Mouse (Mus musculus) gastrocnemius, postnatal 10 days (tissue): ENCODE results near the gene Limch1. TPM values are rescaled to one million over a fixed set of nuclear protein-coding genes. Genes with fewer than 3 reads are reported as not detected.

Source experiments
- DNase-seq: peaks from one replicate; pipeline ENCODE4 v3.0.0; 2021; ENCODE audit warnings: mixed read lengths
- total RNA-seq, 2 experiments: library from RNA; stranded (reverse); gene quantifications; 2 replicates each; pipeline ENCODE4 v1.2.3; 2021

The Limch1 gene
- total RNA-seq, 2 experiments from 2014 or later = 166 to 172 TPM

DNA sequence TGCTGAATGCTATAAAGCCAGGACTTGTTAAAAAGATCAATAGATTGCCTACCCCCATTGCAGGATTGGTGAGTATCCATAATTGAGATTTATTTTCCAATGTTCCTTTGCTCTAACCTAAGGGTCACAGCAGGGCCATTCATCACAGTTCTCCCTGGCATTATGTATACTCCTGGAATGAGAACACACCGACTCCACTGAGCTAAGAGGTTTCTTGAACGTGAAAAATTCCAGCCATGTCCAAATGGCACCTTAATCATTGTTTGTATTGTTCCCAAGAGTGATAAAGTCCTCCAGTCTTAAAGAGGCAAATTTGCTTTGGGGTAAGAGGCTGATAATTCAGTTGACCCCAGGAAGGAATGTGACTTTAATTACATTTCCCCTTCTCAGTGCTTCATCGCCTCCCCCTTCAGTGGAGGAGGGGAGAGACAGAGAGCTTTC is 136.3 kb downstream of the Limch1 start:
- no peak for DNase-seq

DNA sequence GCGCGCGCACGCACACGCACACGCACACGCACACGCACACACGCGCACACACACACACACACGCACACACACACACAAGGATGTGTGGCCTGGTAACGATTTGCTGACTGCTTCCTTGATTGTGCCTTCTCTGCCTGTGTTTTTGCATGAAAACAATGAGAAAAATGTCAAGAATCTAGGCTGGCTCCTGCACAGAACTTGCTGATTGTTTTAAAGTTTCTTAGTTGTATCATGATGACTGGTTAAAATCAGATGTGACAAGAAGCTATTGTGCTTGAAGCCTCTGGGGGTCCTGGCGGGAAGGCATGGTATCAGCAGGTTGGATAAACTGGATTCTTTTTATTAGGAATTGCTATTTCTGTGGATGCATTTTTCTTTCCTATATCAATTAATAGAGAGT is 137.1 kb downstream of the Limch1 start:
- no peak for DNase-seq

DNA sequence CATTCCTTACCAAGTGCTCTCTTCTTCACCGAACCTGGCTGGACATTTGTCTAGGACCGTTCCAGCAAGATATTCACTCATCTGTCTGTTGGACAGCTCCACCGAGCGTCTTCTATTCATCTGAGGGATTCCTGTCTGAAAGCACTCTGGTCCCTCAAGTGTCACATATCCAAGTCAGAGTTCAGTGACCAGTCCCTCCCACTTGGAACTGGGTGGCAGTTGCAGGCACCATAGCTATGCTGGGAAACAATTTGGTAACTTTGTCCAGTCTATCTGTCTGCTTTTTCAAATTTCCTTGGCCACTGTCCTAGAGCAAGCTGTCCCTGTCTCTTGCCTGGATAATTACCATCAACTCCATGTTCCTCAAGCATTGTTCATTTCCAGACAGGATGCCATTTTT is 138.9 kb downstream of the Limch1 start:
- no peak for DNase-seq

DNA sequence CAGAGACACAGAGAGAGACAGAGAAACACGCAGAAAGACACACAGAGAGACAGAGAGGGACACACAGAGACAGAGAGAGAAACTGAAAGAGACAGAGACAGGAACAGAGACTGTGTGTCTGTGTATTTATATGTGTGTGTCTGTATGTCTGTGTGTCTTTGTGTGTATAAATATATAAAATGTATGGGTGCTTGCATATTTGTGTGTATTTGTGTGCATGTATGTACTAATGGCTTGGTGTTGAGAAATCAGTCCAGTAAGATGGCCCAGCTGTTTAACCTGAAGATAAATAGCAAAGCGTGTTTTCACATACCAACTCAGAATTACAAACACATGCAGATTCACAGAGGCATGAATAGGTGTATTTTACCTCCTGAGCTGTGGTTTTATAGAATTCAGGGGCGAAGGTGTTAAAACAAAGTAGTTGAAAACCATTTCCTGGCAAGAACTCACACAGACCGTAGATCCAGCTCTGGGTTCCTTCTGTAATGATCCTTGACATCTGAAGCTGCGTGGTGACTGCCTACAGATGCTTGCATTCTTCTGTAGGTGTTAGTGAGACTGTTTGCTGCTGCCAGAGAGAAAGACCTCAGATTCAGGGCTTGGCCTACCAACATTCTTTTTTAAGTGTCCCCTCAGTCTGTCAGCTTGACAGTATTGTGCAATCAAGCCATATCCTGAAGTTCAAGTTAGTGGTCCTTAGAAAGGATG is 140.9 kb downstream of the Limch1 start:
- no peak for DNase-seq

DNA sequence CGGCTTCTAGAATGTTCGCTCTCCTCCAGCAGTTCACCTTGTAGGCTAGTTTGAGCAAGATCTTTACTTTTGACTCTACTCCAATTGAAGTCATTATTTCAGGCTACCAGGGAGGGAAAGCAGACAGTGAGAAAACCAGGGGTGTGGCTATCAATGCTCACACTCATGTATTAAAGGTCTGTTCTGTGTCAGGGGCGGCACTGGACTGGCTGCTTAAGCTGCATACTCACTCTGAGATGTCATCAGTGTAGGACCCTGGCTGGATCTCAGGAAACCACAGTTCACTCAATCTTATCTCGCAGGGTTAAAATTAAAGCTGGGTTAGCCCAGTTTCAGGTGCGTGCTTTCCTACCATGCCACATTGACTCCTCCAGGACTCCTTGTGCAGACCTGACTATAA is 142.4 kb downstream of the Limch1 start:
- DNase-seq = no peak

DNA sequence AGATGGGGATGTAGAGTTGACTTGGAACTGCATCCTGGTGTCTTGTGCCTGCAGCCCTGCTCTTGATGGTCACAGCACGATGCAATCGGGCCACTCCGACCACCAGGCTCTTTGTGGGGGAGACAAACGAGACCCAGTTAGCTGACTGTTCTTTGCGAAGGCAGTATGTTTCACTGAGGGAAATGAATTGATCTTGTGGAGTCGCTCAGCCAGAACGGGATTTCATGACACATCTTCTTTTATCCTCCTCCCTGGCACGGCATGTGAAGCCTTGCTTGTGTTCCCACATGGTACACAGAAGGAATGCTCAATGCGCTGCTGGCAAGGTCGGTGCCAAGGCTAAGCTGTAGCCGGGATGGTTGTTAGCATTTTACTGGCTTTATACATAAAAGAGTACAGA is 143.7 kb downstream of the Limch1 start:
- no peak for DNase-seq

DNA sequence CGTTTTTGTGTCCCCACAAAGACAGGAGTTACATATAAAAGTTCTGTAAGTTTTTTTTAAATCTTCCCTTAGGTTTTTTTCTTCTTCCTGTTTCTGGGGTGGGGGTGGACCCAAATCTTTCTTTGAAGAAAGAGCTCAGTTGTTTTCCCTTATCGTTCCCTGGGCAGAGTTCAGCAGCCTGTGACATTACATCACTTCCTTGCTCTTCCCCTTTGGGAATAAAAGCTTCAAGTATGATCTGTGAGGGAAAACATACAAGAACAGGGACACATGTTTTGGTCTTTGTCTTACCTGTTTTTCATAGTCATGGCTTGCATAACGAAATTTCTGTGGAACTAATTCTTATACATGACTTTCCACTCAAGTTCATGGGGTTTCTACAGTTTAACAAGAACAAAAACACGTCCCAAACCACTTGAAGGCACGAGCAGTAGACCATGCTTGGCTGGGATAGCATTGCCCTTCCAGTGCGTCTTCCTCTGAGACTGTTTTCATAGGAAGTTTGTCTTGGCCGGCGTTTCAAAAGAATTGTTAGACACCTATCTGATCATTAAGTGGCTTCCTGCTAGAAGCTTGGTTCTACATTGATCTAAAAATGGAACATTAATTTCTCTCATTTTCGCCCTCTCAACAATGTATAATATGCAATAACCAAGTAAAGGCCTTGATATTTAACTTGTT is 150.0 kb downstream of the Limch1 start:
- no peak for DNase-seq

DNA sequence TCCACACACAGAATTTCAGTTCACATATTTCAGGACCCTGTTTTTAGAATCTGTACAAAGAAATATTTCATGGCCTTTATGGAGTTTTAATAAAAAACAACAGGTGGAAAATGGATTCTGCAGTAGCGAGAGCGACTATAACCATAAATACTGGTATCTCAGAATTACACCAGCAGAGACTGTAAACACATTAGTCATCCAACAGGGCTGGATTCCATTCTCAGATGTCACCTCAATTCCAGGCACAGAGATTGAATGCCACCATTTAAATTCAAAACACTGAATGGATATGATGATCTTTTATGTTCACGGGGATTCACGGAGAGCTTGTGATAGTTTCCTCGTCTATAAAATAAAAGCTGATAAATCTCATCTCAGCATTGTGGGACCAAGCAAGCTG is 152.0 kb downstream of the Limch1 start:
- no peak for DNase-seq

DNA sequence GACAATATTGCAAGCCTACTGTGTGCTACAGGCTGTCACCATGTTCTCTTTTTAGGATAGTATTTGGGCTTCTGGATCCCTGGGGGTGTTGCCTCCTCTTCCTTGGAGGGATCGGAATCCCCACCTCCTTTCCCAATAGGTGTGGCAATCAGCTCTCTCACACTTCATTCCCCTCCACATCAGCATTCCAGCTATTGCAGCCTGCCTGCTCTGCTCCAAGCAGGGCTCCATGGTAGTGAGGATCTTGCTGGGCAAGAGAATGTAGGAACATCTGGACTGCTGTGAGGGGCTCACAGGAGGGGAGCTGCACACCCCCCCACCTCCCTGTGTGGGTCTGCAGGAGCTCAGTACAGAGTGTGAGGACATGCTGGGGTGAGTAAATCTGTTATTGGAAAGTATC is 152.6 kb downstream of the Limch1 start:
- no peak for DNase-seq

DNA sequence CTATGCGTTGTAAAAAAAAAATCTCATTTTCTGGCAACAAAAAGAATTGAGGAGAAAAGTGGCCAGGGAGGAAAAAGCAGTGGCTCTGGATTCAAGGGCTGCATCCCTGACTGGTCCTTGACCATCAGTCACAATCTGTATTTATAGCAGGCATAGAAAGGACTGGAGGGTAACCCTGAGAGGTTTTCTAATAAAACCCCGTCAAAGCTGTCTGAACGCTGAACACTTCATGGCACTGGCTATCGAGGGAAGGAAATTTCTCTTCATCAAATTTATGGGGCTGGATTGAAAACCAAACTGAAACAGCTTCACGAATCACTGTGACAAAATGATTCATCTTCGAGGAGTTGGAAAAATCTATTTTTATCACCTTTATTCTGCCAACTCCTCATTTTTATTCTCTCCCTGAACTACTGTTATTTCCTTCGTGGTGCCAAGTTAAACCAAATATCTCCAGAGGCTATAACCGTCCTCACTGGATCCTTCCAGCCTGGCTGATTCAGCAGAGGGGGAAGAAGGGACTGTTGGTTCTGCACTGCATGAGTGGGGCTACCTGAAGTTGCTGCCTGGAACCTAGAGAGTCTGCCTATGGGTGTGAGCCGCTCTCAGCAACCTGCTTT is 153.3 kb downstream of the Limch1 start:
- DNase-seq = no peak

DNA sequence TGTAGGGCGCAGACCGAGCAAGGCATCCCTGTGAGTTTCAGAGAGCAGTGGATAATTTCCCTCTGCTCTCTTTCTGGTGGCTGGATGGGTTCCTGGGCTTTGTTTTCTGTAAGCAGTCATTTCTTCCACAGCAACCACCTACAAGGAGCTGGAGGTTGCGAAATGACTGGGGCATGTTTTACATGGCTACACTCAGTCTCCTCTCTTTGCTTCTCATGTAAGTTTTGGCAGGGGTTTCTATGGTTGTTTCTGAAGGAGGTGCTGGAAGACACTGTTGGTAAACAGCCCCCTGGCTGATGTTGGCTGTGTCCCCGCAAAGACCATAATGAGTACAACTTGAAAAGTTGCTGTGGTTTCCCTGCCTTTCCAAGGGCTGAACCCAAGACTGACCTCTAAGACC is 155.5 kb downstream of the Limch1 start:
- DNase-seq = no peak

DNA sequence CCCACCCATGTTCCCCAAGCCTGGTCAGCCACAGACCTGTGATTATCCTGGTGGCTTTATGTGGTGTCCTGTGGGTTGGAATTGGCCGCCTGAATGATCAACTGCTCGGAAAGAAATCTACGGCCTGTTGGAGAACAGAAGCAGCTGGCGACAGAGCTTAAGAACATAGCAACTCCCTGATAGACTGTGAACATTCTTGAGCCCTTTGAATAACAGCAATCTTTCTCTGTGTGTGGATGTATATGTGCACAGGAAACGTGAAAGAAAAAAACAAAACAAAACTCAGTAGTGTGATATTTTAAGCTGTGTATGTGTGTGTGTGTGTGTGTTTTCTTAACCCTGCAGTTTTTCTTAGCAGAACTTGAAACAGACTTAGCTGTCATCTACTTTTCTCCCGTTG is 159.2 kb downstream of the Limch1 start:
- DNase-seq = no peak

DNA sequence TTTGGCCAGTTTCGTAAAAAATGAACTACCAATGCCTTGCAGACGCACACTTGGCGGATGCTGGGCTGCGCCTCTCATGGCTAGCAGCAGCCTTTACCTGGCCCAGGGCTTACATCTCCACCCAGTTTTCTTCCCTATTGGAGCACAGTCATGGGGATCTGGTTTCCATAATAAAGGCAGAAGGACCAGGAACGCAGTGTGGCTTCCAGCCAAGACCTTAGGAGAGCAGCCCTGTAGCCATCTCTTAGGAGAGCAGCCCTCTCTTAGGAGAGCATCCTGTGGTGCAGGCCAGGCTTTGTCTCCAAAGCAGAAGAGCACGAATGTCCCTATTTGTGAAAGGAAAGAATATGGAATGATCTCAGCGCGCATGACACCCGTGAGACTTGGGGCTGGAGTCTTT is 163.3 kb downstream of the Limch1 start:
- no peak for DNase-seq

DNA sequence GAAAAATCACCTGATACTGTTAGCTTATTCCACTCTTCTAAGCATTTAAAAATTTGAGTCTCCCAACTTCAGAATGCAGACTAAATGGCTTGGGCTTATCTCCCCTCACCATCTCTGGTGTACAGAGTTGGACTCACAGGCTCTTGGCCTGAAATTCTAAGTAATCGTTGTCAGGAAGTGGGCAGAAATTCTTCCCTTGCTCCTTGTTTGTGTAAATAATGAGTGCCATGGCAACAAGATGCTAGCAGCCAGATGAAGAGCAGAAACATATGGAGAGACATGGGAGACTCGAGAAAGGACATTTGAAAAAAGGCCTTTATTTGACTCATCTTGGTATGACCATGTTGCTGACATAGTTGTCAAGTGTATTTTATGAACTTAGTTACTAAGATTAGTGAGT is 164.3 kb downstream of the Limch1 start:
- DNase-seq = no peak

DNA sequence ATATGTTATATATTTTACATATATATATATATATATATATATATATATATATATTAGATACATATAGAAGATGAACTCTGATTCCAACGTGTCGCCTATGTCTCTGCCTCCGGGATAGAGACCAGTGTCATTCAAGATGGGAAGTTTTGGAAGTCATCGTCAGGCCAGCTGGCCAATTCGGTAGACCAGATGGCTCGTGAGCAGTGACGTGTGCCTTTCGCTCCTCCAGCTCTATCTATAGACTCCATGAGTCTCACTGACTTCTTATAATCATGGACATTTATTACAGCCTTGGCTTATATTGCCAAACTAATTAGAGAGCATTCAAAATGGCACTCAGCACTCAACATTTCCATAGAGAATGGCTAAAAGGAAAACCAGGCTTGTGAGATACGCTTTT is 165.0 kb downstream of the Limch1 start:
- no peak for DNase-seq

DNA sequence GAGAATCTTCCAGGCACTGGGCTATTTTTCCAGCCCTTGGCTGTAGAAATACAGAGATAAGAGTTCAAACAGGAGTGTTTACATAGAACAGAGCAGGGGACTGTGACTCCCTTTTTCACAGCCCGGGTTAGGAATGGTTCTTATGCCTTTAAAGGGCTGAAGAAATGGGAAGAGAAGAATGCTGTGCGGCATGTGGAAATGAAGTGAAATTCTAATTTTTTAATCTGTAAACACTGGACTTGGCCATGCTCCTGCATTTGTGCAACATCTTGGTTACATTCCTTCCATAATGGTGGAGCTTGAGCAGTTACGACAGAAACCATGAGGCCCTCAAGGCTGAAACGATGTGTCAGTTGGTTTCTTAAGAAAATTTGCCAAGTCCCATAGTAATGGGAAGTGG is 165.4 kb downstream of the Limch1 start:
- DNase-seq = no peak

DNA sequence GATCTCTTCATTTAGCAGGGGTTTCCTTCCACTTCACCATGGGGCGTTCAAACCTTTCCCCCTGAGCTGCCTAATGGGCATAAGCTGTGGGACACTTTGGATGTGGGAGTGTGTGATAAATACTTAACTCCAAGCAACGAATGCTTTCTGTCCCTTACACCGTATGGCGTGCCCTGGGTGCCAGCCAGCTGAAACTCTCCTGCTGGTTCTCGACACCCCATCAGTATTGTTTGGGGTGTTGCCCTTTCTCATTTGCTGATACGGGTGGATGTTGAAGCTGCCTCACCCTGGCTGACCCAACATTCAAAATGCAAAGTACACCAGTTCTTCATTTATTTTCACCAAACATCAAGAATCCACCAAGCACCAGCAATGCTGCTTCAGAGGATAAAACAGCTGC is 168.2 kb downstream of the Limch1 start:
- DNase-seq = no peak

DNA sequence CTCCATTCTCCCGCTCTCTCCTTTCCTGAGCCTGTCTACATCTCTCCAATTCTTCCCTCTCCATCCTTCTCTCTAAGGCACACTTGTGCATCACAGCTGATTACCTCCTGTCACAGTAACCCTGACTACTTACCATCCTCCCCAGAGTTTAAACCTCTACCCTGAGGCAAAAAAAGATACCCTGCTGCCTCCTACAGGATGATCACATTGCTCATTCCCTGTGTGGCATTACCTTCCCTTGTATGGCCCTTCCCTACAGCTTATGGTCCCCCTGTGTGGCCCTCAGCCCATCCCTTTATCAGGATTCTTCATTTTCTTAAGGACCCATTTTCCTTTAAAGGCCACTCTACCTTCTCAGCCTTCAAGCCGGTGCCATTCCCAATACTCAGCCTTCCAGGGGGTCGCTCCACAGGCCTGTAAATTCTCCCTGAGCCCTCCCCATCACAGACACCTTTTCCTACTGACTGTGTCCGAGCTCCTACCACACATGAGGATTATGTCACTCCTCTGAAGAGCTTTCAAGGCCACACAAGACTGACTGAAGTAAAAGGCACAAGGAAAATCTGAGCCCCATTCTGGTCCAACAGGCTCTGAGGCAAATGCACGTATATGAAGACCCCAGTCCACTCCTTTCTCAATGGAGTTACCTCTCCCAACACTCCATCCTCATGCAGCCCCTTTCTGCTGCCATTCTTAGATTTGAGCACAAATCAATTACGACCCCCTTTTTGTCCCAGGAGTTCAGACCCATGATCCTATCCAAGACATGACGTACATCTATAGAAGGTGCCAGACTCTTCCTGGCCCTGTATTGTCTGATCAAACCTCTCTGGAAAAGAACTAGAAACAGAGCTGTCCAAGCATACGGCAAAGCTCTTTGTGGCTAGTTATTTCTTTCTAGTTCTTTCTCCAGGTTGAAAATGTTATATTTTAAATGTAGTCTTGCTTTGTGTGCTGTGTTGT is 172.0 kb downstream of the Limch1 start:
- DNase-seq = no peak

DNA sequence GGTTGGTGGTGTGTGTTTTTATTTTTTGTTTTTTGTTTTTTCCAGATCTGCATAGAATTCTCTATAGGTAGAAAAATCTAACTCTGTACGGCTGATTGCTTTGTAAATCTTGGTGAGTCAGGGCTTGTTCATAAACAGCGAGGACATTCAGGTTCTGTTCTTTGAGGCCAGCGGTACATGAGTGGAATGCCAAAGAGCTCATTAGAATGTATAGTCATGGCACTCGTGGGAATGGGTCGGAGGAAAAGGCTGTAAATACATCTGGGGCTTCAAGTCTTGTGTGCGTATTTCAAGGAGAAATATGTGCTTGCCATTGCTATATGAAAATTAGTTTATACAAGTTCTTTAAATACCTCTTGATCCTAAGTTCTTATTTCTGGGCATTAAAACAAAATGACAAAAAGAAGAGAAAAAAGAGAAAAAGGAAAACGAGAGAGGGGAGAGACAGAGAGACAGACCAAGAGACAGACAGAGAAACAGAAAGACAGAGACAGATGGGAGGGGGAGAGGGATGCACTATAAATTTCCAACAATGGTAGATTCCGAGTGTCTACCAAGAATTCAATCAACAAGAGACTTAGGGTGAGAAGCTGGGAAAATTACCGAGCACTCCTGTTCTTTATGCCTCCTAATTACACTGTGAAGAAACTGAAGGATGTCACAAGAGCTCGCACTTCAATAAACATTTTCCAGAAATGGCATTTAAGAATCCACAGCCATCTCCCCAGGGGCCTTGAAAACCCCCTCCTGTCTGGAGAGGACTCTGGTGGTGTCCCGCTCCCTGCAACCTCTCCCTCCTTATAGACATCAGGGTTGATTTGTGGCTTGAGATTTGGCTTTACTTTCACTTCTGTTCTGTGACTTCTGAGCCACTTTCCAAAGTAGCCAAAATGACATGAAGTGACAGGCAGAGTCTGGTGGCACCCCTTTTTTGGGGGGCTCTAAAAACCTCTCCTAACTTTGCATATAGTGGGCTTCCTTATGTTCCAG is 173.0 kb downstream of the Limch1 start:
- DNase-seq = no peak

DNA sequence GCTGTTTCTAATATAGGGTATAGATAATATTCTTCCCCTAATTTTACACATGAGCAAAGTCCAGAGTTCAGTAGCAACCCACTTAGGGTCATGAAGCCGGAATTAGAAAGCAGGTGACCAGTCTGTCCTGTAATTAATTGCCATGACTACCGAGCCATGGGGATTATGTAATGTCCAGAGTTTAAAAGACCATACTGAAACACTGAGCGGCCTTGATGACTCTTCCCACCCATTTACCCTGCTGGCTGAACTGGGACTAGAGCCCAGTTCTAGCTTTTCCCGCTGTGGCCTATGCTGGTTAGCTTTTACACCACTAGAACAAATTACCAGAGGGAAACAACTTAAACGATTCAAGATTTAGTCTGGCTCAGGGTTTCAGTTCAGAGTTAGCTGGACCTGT is 177.0 kb downstream of the Limch1 start:
- DNase-seq = no peak

DNA sequence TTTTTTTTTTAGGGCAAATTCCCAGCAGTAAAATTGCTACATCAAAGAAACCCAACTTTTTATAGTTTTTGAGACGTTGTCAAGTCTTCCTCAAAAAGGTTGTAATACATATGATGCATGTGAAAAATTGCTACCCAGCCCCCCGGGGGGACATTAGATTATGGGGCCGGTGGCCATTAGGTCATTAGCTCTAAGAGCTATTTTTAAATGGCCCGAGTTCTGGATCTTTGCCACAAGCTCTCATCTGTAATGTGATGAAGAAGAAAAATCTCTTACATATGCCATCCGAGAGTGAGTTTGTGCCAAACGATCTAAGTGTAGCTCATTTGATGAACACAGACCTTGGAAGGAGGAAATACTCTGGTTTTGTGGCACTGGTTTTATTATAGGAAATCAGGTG is 183.7 kb downstream of the Limch1 start:
- DNase-seq = no peak
